Mouse (Mus musculus) embryonic facial prominence, embryonic 11.5 days (tissue): ENCODE measurements around the gene Kcnj13. TPM values are rescaled to one million over a fixed set of nuclear protein-coding genes. Genes with fewer than 3 reads are reported as not detected.

Experiments
- ATAC-seq: fragments of 200-750 bp; cut with Nextera tagmentation; replicated peaks from 2 replicates; pipeline ENCODE4 v1.8.0; 2017; ENCODE audit warnings: low read depth; ENCODE audit not compliant: insufficient number of reproducible peaks, low FRiP score, low TSS enrichment
- DNase-seq: peaks from one replicate; pipeline ENCODE4 v3.0.0-alpha.2; 2015; ENCODE audit warnings: low spot score
- H3K27ac ChIP-seq: fragments of 300-500 bp; sonication (generic); replicated peaks from 2 replicates; pipeline ENCODE4 v1.5.1; 2014; ENCODE audit warnings: mild to moderate bottlenecking, low read depth, low read length, control low read depth
- H3K27me3 ChIP-seq: fragments of 300-500 bp; sonication (generic); 2 replicates; pipeline ENCODE4 v1.6.1; 2014; ENCODE audit warnings: mild to moderate bottlenecking, low read length, moderate library complexity, mixed read lengths; ENCODE audit not compliant: control insufficient read depth, insufficient read depth
- H3K36me3 ChIP-seq: fragments of 300-500 bp; sonication (generic); replicated peaks from 2 replicates; pipeline ENCODE4 v1.6.1; 2014; ENCODE audit warnings: low read depth, mild to moderate bottlenecking, low read length, moderate library complexity, mixed read lengths; ENCODE audit not compliant: control insufficient read depth, insufficient read depth
- H3K4me1 ChIP-seq: fragments of 300-500 bp; sonication (generic); 2 replicates; pipeline ENCODE4 v1.6.1; 2014; ENCODE audit warnings: low read length, mixed read lengths; ENCODE audit not compliant: control insufficient read depth, insufficient read depth
- H3K4me2 ChIP-seq: fragments of 300-500 bp; sonication (generic); 2 replicates; pipeline ENCODE4 v1.6.1; 2014; ENCODE audit warnings: low read depth, mild to moderate bottlenecking, control low read depth, low read length, moderate library complexity
- H3K4me3 ChIP-seq: fragments of 300-500 bp; sonication (generic); 2 replicates; pipeline ENCODE4 v1.5.1; 2014; ENCODE audit warnings: low read depth, low read length, control low read depth
- H3K9ac ChIP-seq: fragments of 300-500 bp; sonication (generic); replicated peaks from 2 replicates; pipeline ENCODE4 v1.6.1; 2014; ENCODE audit warnings: mild to moderate bottlenecking, control low read depth, low read length
- H3K9me3 ChIP-seq: fragments of 300-500 bp; sonication (generic); replicated peaks from 2 replicates; pipeline ENCODE4 v1.6.1; 2016; ENCODE audit warnings: mild to moderate bottlenecking, low read length, inconsistent platforms, mixed read lengths; ENCODE audit not compliant: control insufficient read depth
- WGBS: fragments of 180-500 bp; shearing (Covaris S2); extraction: QIAGEN DNeasy Blood & Tissue Kit; methylation state at CpG from one replicate; pipeline ENCODE4 v1.1.7; 2014; 5-methylcytosine and 5-hydroxymethylcytosine counted together
- polyA plus RNA-seq: library from polyadenylated mRNA; unstranded; fragments of >200 nt; fragmentation: Nextera tagmentation; extraction: Ambion mirVana; gene quantifications from 2 replicates; pipeline ENCODE4 v1.2.1, GENCODE M21; 2014

The Kcnj13 gene
- polyA plus RNA-seq, 1 experiment from 2014 or later = 0.25 TPM

- no peaks in the 10 kb centered on the region for H3K4me1 ChIP-seq
- H3K9ac ChIP-seq = no peak overlapping the region
- DNase-seq (no peak), ATAC-seq (no peak)
- H3K27me3 ChIP-seq = no peaks in the 10 kb centered on the region
- no peaks in the 10 kb centered on the region for H3K36me3 ChIP-seq
- no peak overlapping the region for H3K4me3 ChIP-seq
- H3K27ac ChIP-seq = no peak overlapping the region
- H3K4me2 ChIP-seq = no peak overlapping the region
- 90% methylated on average over 3 of the region's 3 CpGs for WGBS
- H3K9me3 ChIP-seq = no peaks in the 10 kb centered on the region
These were observed 909 bp downstream of the Kcnj13 start for GRCm38 (mm10) chr1:87393444-87394195.

- no peak for ATAC-seq
- WGBS = 89% methylated on average over 9 of the region's 9 CpGs
- H3K9me3 ChIP-seq = no peaks in the 10 kb centered on the region
These were observed 8.0 kb downstream of the Kcnj13 start for GRCm38 (mm10) chr1:87386436-87387092.

GRCm38 (mm10) chr1:87381152-87381551 lies 13.4 kb downstream of the Kcnj13 start:
- Histone ChIP-seq H3K4me2 (no peak overlapping the region), H3K27ac (no peak overlapping the region), H3K36me3 (no peaks in the 10 kb centered on the region; the same call in 1 of the 2 replicates), H3K9ac (no peak overlapping the region), H3K4me3 (no peak overlapping the region), H3K4me1 (no peaks in the 10 kb centered on the region), H3K9me3 (no peaks in the 10 kb centered on the region), H3K27me3 (no peaks in the 10 kb centered on the region)
- ATAC-seq (no peak), DNase-seq (no peak)
- 95% methylated on average over 3 of the region's 3 CpGs for WGBS

More at GRCm38 (mm10) chr1:87386436-87387092, 8.0 kb downstream of the Kcnj13 start:
- Histone ChIP-seq H3K27me3 (no peaks in the 10 kb centered on the region), H3K36me3 (no peaks in the 10 kb centered on the region), H3K4me2 (no peak overlapping the region), H3K4me1 (no peaks in the 10 kb centered on the region), H3K4me3 (no peak overlapping the region), H3K27ac (no peak overlapping the region), H3K9ac (no peak overlapping the region)
- DNase-seq = no peak

- Histone ChIP-seq H3K4me1 (no peaks in the 10 kb centered on the region), H3K9ac (no peak overlapping the region), H3K27me3 (no peaks in the 10 kb centered on the region), H3K4me3 (no peak overlapping the region), H3K27ac (no peak overlapping the region), H3K4me2 (no peak overlapping the region), H3K9me3 (no peaks in the 10 kb centered on the region), H3K36me3 (no peaks in the 10 kb centered on the region; the same call in 1 of the 2 replicates)
- WGBS = 89% methylated on average over 1 of the region's 1 CpGs
- peak; percentile 10 for DNase-seq
- ATAC-seq = no peak
These were observed 14.6 kb downstream of the Kcnj13 start for GRCm38 (mm10) chr1:87379919-87380318.

GRCm38 (mm10) chr1:87378024-87378560 lies 16.4 kb downstream of the Kcnj13 start:
- H3K27me3 ChIP-seq = no peaks in the 10 kb centered on the region
- H3K4me3 ChIP-seq = no peak overlapping the region
- ATAC-seq = no peak
- H3K4me1 ChIP-seq = no peaks in the 10 kb centered on the region
- H3K36me3 ChIP-seq = no peaks in the 10 kb centered on the region; the same call in 1 of the 2 replicates
- DNase-seq = peak; percentile 9
- no peak overlapping the region for H3K27ac ChIP-seq
- no peaks in the 10 kb centered on the region for H3K9me3 ChIP-seq
- no peak overlapping the region for H3K9ac ChIP-seq
- 76% methylated on average over 3 of the region's 3 CpGs for WGBS
- no peak overlapping the region for H3K4me2 ChIP-seq

GRCm38 (mm10) chr1:87360276-87360675 lies 34.3 kb downstream of the Kcnj13 start:
- 71% methylated on average over 1 of the region's 1 CpGs for WGBS
- Histone ChIP-seq H3K4me3 (no peak overlapping the region), H3K27me3 (no peaks in the 10 kb centered on the region), H3K27ac (no peak overlapping the region), H3K9ac (no peak overlapping the region), H3K36me3 (no peaks in the 10 kb centered on the region; the same call in 1 of the 2 replicates), H3K9me3 (no peaks in the 10 kb centered on the region), H3K4me1 (no peaks in the 10 kb centered on the region), H3K4me2 (no peak overlapping the region)
- DNase-seq (no peak), ATAC-seq (no peak)

GRCm38 (mm10) chr1:87350576-87350975 lies 44.0 kb downstream of the Kcnj13 start:
- H3K4me1 ChIP-seq = no peaks in the 10 kb centered on the region
- ATAC-seq (no peak), DNase-seq (no peak)
- H3K9ac ChIP-seq = no peak overlapping the region
- no peaks in the 10 kb centered on the region for H3K27me3 ChIP-seq
- no peak overlapping the region for H3K4me3 ChIP-seq
- H3K27ac ChIP-seq = no peak overlapping the region
- H3K36me3 ChIP-seq = no peaks in the 10 kb centered on the region
- 84% methylated on average over 2 of the region's 2 CpGs for WGBS
- H3K9me3 ChIP-seq = no peaks in the 10 kb centered on the region
- H3K4me2 ChIP-seq = no peak overlapping the region
